Mouse (Mus musculus): Measurements from ENCODE around the gene Wdr35. TPM values are rescaled to one million over a fixed set of nuclear protein-coding genes. Genes with fewer than 3 reads are reported as not detected.
"Not testable (repeated sequence)": the region's sequence is repeated elsewhere in the genome, so short reads cannot be mapped to it uniquely, and the experiment has no call there.

Gene Wdr35
- polyA plus RNA-seq (2015; fragmentation: Nextera tagmentation; extraction: Ambion mirVana): 21.5 and 22.1 TPM in 2 replicates

DNA sequence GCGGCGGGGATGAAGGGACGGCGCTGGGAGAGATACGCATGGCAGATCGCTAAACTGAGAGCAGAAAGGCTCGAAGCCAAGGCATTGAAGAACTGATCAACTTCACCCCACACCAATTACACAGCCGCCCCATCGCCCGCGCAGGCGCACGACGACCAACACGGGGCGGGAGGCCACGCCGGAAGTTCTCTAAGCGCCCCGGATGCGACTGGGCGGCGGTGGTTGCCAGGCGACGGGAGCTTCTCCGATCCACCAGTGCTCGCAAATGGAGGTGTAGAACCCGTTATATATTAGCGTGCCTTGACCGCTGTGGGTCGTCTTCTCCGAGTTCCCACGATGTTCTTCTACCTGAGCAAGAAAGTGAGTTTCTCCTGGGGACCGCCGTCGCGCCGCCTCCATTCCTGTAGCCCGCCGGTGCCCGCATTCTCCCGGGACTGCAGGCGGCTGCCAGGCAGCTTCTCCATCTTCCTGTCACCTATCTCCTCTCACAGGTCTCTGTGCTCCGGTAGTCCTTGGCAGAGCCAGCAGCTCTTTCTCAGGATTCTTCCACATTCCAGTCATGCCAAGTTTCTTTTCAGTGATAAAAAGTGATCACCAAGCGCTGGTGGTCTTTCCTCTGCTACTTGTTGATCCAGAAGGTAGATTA, at the start of gene Wdr35:
TSS of gene Wdr35 (plus strand) at position 73 of the 646 bp plus-strand sequence.
- no peak within 1 kb of the TSS for H3K27ac ChIP-seq (ENCODE audit: low read length)
- H3K4me2 ChIP-seq (ENCODE audit: low read depth, low read length): peak within 1 kb of the TSS; percentile 72
- H3K27me3 ChIP-seq (ENCODE audit: control insufficient read depth, insufficient read depth, low read depth, low read length): no peaks in the 10 kb centered on the region; the same call in 1 of the 2 replicates
- WGBS: under 1% methylated on average over 45 of the region's 45 CpGs
- H3K4me1 ChIP-seq (replicated peaks; ENCODE audit: control insufficient read depth, insufficient read depth, low read length): peaks cover 10% of the 10 kb centered on the region
- peak within 1 kb of the TSS; percentile 48 for H3K9ac ChIP-seq (ENCODE audit: low read length)
- H3K4me3 ChIP-seq (ENCODE audit: low read length): peak within 1 kb of the TSS; percentile 63
- H3K9me3 ChIP-seq (ENCODE audit: control insufficient read depth, low read length): no peaks in the 10 kb centered on the region
- peak; percentile 93 for ATAC-seq (ENCODE audit: low read depth)
- H3K36me3 ChIP-seq (ENCODE audit: control insufficient read depth, insufficient read depth, low read length): peaks cover 3% of the 10 kb centered on the region; the same call in 1 of the 2 replicates

DNA sequence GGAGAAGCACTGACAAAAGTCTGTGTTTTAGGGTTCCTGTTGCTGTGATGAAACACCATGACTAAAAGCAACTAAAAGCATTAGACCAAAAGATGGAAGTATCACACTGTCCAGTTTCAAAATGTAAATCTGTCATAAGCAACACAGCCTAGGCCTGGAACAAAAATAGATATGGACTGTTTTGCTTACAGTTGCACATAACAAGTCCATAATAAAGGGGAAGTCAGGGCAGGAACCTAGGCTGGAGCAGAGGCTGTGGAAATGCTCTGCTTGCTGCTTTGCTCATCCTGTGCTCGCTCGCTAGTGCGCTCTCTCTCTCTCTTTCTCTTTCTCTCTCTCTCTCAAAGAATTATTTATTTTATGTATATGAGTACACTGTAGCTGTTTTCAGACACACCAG, 46.0 kb upstream of the Wdr35 start:
- ATAC-seq (ENCODE audit: low read depth): no peak
- WGBS: 84% methylated on average over 3 of the region's 3 CpGs
- no peak overlapping the region for H3K27ac ChIP-seq (ENCODE audit: low read length)

DNA sequence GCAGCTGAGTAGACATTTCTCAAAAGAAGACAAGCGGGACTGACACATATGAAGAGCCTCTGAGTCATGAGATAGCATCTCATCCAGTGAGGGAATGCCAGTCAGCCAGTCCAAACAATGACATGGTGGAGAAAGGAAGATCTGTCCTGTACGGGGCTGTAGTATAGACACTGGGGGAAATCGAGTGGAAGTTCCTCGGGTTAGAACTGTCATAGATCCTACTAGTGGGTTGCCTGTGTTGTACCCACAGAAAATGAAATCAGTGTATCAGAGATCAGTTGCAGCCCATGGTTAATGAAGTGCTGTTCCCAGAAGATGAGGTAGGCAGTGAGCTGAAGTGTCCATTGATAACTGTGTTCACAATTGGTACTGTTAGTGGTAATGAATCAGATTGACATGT, 44.9 kb upstream of the Wdr35 start:
- peaks cover 12% of the 10 kb centered on the region for H3K4me1 ChIP-seq (replicated peaks; ENCODE audit: control insufficient read depth, insufficient read depth, low read length)
- H3K27me3 ChIP-seq (ENCODE audit: control insufficient read depth, insufficient read depth, low read depth, low read length): no peaks in the 10 kb centered on the region
- H3K9ac ChIP-seq (ENCODE audit: low read length): no peak overlapping the region
- no peak overlapping the region for H3K4me3 ChIP-seq (ENCODE audit: low read length)
- no peaks in the 10 kb centered on the region for H3K9me3 ChIP-seq (ENCODE audit: control insufficient read depth, low read length)
- H3K27ac ChIP-seq (ENCODE audit: low read length): no peak overlapping the region
- ATAC-seq (ENCODE audit: low read depth): no peak
- H3K36me3 ChIP-seq (ENCODE audit: control insufficient read depth, insufficient read depth, low read length): peaks cover 4% of the 10 kb centered on the region
- WGBS: 68% methylated on average over 4 of the region's 4 CpGs
- no peak overlapping the region for H3K4me2 ChIP-seq (ENCODE audit: low read depth, low read length)

More for the DNA sequence above, 46.0 kb upstream of the Wdr35 start:
- Histone ChIP-seq H3K9me3 (ENCODE audit: control insufficient read depth, low read length) (no peaks in the 10 kb centered on the region), H3K27me3 (ENCODE audit: control insufficient read depth, insufficient read depth, low read depth, low read length) (no peaks in the 10 kb centered on the region), H3K4me2 (ENCODE audit: low read depth, low read length) (no peak overlapping the region), H3K9ac (ENCODE audit: low read length) (no peak overlapping the region), H3K4me3 (ENCODE audit: low read length) (no peak overlapping the region), H3K36me3 (ENCODE audit: control insufficient read depth, insufficient read depth, low read length) (no peaks in the 10 kb centered on the region), H3K4me1 (replicated peaks; ENCODE audit: control insufficient read depth, insufficient read depth, low read length) (peaks cover 20% of the 10 kb centered on the region)

DNA sequence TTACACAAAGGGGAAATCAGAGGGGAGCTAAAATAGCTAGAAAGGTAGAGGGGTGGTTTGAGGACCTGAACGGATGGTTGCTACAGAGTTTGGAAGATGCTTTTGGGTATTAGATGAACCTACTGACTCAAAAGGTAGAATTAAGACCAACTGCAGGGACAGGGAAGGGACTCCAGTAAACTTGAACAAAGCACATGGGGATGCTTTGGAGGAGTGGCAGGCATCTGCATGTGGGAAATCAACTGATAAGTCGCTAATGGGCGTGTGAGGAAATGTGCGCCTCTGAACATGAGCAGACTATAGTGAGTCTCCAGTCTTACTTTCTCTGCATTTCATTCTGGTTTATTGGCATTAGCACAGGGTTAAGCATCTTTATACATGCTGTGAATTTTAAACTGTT, 42.6 kb upstream of the Wdr35 start:
- Histone ChIP-seq H3K36me3 (ENCODE audit: control insufficient read depth, insufficient read depth, low read length) (peaks cover 22% of the 10 kb centered on the region), H3K4me2 (ENCODE audit: low read depth, low read length) (no peak overlapping the region), H3K9me3 (ENCODE audit: control insufficient read depth, low read length) (no peaks in the 10 kb centered on the region), H3K4me3 (ENCODE audit: low read length) (no peak overlapping the region), H3K4me1 (replicated peaks; ENCODE audit: control insufficient read depth, insufficient read depth, low read length) (0 out of 2 replicates have a peak, but pooled peaks cover 4% of the 10 kb centered on the region), H3K9ac (ENCODE audit: low read length) (no peak overlapping the region), H3K27ac (ENCODE audit: low read length) (no peak overlapping the region), H3K27me3 (ENCODE audit: control insufficient read depth, insufficient read depth, low read depth, low read length) (no peaks in the 10 kb centered on the region)
- no peak for ATAC-seq (ENCODE audit: low read depth)
- 79% methylated on average over 4 of the region's 4 CpGs for WGBS

DNA sequence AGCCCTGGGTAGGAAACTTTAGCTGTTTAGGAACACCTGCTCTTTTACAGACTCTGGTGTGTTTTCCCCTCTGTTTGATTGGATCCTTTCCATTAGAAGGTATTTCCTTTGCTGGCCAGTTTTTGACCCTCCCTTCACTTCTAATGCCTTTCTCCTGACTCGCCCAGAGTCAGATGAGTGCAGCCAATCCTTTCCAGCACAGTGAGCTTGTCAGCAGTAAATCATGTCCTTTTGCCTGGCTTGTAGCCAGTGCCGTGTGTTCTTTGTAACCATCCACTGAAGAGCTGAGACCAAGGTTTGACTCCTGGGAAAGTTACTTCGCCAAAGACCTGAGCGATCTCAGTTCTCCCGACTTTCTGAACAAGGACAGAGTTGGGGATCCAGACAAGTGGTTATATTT, 38.3 kb upstream of the Wdr35 start:
- Histone ChIP-seq H3K4me3 (ENCODE audit: low read length) (no peak overlapping the region), H3K4me2 (ENCODE audit: low read depth, low read length) (no peak overlapping the region), H3K27me3 (ENCODE audit: control insufficient read depth, insufficient read depth, low read depth, low read length) (no peaks in the 10 kb centered on the region), H3K4me1 (replicated peaks; ENCODE audit: control insufficient read depth, insufficient read depth, low read length) (no peaks in the 10 kb centered on the region), H3K27ac (ENCODE audit: low read length) (no peak overlapping the region), H3K36me3 (ENCODE audit: control insufficient read depth, insufficient read depth, low read length) (peaks cover 54% of the 10 kb centered on the region), H3K9me3 (ENCODE audit: control insufficient read depth, low read length) (no peaks in the 10 kb centered on the region), H3K9ac (ENCODE audit: low read length) (no peak overlapping the region)
- no peak for ATAC-seq (ENCODE audit: low read depth)
- 73% methylated on average over 5 of the region's 5 CpGs for WGBS

DNA sequence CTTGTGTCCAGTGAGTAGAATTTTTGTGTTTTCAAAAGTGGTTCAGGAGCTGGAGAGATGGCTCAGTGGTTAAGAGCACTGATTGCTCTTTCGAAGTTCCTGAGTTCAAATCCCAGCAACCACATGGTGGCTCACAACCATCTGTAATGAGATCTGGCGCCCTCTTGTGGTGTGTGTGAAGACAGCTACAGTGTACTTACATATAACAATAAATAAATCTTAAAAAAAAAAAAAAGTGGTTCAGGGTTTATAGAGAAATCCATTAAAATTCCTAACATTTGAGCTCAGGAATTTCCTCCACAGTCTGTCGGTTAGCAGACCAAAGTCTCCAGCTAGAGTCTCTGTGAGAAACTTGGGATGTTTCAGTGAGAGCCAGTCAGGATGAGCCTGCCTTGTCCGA, 37.5 kb upstream of the Wdr35 start:
- H3K27me3 ChIP-seq (ENCODE audit: control insufficient read depth, insufficient read depth, low read depth, low read length); H3K4me2 ChIP-seq (ENCODE audit: low read depth, low read length); ATAC-seq (ENCODE audit: low read depth); H3K4me1 ChIP-seq (replicated peaks; ENCODE audit: control insufficient read depth, insufficient read depth, low read length); H3K4me3 ChIP-seq (ENCODE audit: low read length); H3K9ac ChIP-seq (ENCODE audit: low read length); H3K27ac ChIP-seq (ENCODE audit: low read length); H3K9me3 ChIP-seq (ENCODE audit: control insufficient read depth, low read length): not testable (repeated sequence)
- WGBS: 66% methylated on average over 4 of the region's 4 CpGs
- peaks cover 54% of the 10 kb centered on the region for H3K36me3 ChIP-seq (ENCODE audit: control insufficient read depth, insufficient read depth, low read length)

DNA sequence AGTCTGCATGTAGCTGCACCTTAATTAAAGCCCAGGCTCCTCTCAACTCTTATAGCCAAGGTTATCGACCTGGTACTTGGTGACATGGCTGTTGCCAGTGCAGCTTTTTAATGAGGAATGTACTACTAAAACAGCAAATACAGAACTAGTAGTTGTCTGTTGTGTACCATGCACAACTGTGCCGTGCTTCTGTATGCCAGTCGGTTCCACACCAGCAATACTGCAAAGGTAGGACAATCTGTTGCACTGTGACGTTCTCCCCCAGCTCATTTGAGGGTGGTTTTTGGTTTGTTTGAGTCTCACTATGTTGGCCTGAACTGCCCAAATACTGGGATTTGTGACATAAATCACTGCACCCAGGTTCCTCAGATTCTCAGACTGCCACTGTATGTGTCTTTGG, 34.2 kb upstream of the Wdr35 start:
- no peak for ATAC-seq (ENCODE audit: low read depth)
- Histone ChIP-seq H3K9ac (ENCODE audit: low read length) (no peak overlapping the region), H3K36me3 (ENCODE audit: control insufficient read depth, insufficient read depth, low read length) (peaks cover 47% of the 10 kb centered on the region), H3K27me3 (ENCODE audit: control insufficient read depth, insufficient read depth, low read depth, low read length) (no peaks in the 10 kb centered on the region), H3K9me3 (ENCODE audit: control insufficient read depth, low read length) (no peaks in the 10 kb centered on the region), H3K4me2 (ENCODE audit: low read depth, low read length) (no peak overlapping the region), H3K4me3 (ENCODE audit: low read length) (no peak overlapping the region), H3K4me1 (replicated peaks; ENCODE audit: control insufficient read depth, insufficient read depth, low read length) (no peaks in the 10 kb centered on the region), H3K27ac (ENCODE audit: low read length) (no peak overlapping the region)
- WGBS: 95% methylated on average over 4 of the region's 4 CpGs

DNA sequence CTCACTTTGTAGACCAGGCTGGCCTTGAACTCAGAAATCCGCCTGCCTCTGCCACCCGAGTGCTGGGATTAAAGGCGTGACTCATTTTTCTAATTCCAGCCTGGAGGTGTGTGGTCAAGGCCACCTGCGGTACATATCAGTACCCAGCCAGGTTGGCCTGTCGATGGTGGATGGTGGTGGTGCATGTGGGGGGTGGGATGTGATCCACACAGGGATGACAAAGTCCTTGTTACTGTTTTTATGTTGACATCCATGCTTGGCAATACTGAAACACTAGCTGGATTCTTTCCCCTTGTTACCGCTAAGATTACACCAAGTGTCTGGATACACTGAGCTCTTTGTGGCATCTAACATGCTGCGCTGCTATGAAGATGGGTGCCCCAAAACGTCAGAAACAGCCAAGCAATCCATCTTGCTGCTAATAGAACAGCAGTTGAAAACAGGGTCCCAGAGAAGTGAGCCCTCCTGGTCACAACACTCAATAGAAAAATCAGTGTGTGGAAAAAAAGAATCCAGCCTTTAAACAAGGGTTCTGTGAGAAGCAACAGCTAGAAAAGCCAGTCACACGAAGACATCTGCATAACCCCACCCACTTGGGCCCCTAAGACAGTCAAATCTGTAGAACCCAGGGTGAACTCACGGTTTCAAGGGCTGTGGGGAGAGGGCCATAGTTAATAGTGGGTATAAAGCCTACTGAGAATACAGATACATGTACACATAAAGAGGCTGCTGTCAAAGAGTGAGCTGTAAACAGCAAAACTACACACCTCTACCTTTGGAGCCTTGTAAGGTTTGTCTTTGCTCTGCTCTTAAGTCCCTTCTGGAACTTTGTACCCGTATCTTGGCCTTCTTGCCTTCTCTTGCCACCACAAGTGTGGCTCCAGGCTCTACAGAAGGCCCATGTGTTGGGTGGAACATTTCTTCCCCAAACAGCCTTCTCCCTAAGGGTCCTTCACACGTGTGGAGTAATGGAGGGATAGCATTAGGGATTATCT, 33.4 kb upstream of the Wdr35 start:
- Histone ChIP-seq H3K4me3 (ENCODE audit: low read length) (no peak overlapping the region), H3K36me3 (ENCODE audit: control insufficient read depth, insufficient read depth, low read length) (peaks cover 39% of the 10 kb centered on the region), H3K9me3 (ENCODE audit: control insufficient read depth, low read length) (no peaks in the 10 kb centered on the region), H3K27ac (ENCODE audit: low read length) (no peak overlapping the region), H3K27me3 (ENCODE audit: control insufficient read depth, insufficient read depth, low read depth, low read length) (no peaks in the 10 kb centered on the region), H3K9ac (ENCODE audit: low read length) (no peak overlapping the region), H3K4me2 (ENCODE audit: low read depth, low read length) (no peak overlapping the region), H3K4me1 (replicated peaks; ENCODE audit: control insufficient read depth, insufficient read depth, low read length) (no peaks in the 10 kb centered on the region)
- 68% methylated on average over 12 of the region's 12 CpGs for WGBS
- ATAC-seq (ENCODE audit: low read depth): no peak

DNA sequence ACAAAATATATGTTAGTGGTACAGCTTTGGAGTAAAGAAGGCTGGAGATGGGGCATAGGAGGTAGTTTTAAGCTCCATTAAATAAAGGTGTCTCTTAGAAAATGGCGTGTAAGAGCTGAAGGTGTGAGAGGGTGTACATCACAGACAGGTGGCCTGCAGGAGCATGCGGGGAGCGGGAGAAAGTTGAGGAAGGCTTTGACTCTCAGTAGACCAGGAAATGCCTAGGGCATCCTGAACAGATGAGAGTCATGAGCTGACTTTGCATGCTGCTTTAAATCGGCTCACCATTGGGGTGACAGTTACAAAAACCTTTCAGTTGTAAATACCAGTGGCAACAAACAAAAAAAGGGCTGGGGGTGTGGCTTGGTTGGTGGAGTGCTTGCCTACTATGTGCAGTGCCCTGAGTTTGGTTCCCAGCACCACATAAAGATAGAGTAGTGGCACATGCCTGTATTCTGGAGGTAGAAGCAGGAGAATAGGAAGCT, 32.5 kb upstream of the Wdr35 start:
- Histone ChIP-seq H3K9me3 (ENCODE audit: control insufficient read depth, low read length) (no peaks in the 10 kb centered on the region), H3K36me3 (ENCODE audit: control insufficient read depth, insufficient read depth, low read length) (peaks cover 32% of the 10 kb centered on the region), H3K4me2 (ENCODE audit: low read depth, low read length) (no peak overlapping the region), H3K4me1 (replicated peaks; ENCODE audit: control insufficient read depth, insufficient read depth, low read length) (no peaks in the 10 kb centered on the region), H3K27ac (ENCODE audit: low read length) (no peak overlapping the region), H3K9ac (ENCODE audit: low read length) (no peak overlapping the region), H3K27me3 (ENCODE audit: control insufficient read depth, insufficient read depth, low read depth, low read length) (no peaks in the 10 kb centered on the region), H3K4me3 (ENCODE audit: low read length) (no peak overlapping the region)
- WGBS: 68% methylated on average over 4 of the region's 4 CpGs
- ATAC-seq (ENCODE audit: low read depth): no peak
